11 mouse cellular contexts compared by ENCODE assay signal in the genomic region with DNA sequence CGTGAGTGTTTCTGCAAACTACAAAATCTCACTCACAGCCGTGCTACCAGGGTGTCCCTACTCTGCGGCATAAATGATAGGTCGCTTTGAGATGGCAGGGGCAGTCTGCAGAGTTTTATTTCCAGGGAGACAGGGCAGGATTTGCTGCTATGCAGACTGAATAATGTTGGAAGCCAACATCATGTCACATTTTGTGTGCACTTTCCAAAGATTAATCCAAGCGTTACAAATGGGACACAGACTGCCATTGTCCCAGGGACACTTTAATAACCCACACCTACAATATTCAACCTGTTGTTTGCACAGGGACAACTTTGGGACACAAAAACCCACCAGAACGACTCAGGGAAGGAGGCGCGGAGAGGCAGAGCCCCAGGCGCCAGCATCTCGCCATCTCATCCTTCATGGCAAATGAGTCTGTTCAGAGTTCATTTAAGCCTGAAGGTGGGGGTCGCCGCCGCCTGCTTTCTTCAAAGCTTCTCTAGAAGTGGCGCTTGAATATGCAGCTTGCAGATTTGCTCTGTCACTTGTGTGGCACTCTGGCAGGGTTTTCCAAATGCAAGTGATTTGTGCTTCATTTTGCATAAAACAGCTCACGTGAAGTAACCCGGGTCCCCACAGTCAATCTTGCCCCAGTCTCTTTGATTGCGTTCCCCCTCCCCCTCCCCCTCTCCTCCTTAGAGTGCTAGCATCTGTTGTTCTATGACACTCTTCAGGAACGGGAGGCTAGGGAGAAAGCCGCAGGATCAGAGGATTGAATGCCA. TPM values are rescaled to one million over a fixed set of nuclear protein-coding genes. Genes with fewer than 3 reads are reported as not detected.
DNase-seq lines count a peak whose midpoint lies in the region; ATAC-seq and TF ChIP-seq lines count a peak whose summit lies in the region.
"Had no signal": no experiment of that assay in that cellular context is flagged by ENCODE, and none has a peak within 500 bp of the region (broad histone marks: within the 10 kb centered on the region; RNA-seq: fewer than 3 reads in every experiment).

No protein-coding gene starts in this region.

- no peak for DNase-seq in heart, adult 18-20 months
- DNase-seq in brain, embryonic 14.5 days (ENCODE audit: low read depth), result peak; percentile 84
- DNase-seq in forebrain, postnatal 0 days, result peak; percentile 48
- no peak for DNase-seq in adrenal gland, postnatal 10 days
- no peak for DNase-seq in liver
- no peak for DNase-seq in cerebellum, adult 11 months
- DNase-seq: lung, postnatal 14 days; right cerebral cortex, adult 18-20 months; thymus, postnatal 36 days had no signal

- H3K9me3 ChIP-seq in heart, embryonic 13.5 days, result no peaks in the 10 kb centered on the region
- H3K9me3 ChIP-seq in forebrain, postnatal 0 days (ENCODE audit: low read length), result no peaks in the 10 kb centered on the region
- no peaks in the 10 kb centered on the region for H3K9me3 ChIP-seq in midbrain, embryonic 15.5 days

- H3K27ac ChIP-seq in heart, embryonic 13.5 days (replicated peaks), result no peak overlapping the region
- no peak overlapping the region for H3K27ac ChIP-seq in forebrain, postnatal 0 days (ENCODE audit: low read depth, low read length)
- H3K27ac ChIP-seq in midbrain, embryonic 15.5 days, result no peak overlapping the region

- peak overlapping the region; percentile 57 for H3K4me2 ChIP-seq in heart, embryonic 13.5 days
- H3K4me2 ChIP-seq in forebrain, postnatal 0 days (ENCODE audit: low read depth), result peak overlapping the region; percentile 47
- H3K4me2 ChIP-seq in midbrain, embryonic 15.5 days, result peak overlapping the region; percentile 47

- WGBS in heart, embryonic 13.5 days, result 11% methylated on average over 19 of the region's 19 CpGs
- 2% methylated on average over 19 of the region's 19 CpGs for WGBS in forebrain, postnatal 0 days
- WGBS in midbrain, embryonic 15.5 days, result 3% methylated on average over 19 of the region's 19 CpGs

- TF ChIP-seq CTCF in brain, embryonic 14.5 days (IDR thresholded peaks at IDR 0.05; ENCODE audit: borderline replicate concordance, extremely low read depth, insufficient read depth, insufficient read length), result no peak
- no peak for TF ChIP-seq CTCF in forebrain, postnatal 0 days (IDR thresholded peaks at IDR 0.05; ENCODE audit: low read depth)

- ATAC-seq in heart, embryonic 13.5 days (ENCODE audit: extremely low read depth, insufficient number of reproducible peaks, low FRiP score, low TSS enrichment), result no peak
- ATAC-seq in forebrain, postnatal 0 days, result peak; percentile 72
- ATAC-seq in midbrain, embryonic 15.5 days (replicated peaks), result peak; percentile 38; the same call in 1 of the 2 replicates

- H3K4me3 ChIP-seq in heart, embryonic 13.5 days, result peak overlapping the region; percentile 11; the same call in 1 of the 2 replicates
- H3K4me3 ChIP-seq in forebrain, postnatal 0 days (ENCODE audit: low read depth, low read length), result peak overlapping the region; percentile 18
- H3K4me3 ChIP-seq in midbrain, embryonic 15.5 days, result peak overlapping the region; percentile 17

- H3K36me3 ChIP-seq in heart, embryonic 13.5 days, result no peaks in the 10 kb centered on the region
- no peaks in the 10 kb centered on the region for H3K36me3 ChIP-seq in forebrain, postnatal 0 days (ENCODE audit: insufficient read depth)
- H3K36me3 ChIP-seq in midbrain, embryonic 15.5 days (replicated peaks), result no peaks in the 10 kb centered on the region

- H3K27me3 ChIP-seq in heart, embryonic 13.5 days (replicated peaks), result peaks cover 36% of the 10 kb centered on the region
- no peaks in the 10 kb centered on the region for H3K27me3 ChIP-seq in forebrain, postnatal 0 days (ENCODE audit: insufficient read depth, low read length)
- H3K27me3 ChIP-seq in midbrain, embryonic 15.5 days (replicated peaks), result peaks cover 32% of the 10 kb centered on the region

- TF ChIP-seq POLR2A in brain, embryonic 14.5 days (IDR thresholded peaks at IDR 0.05; ENCODE audit: borderline replicate concordance, extremely low read depth, insufficient read depth, insufficient read length, poor library complexity, severe bottlenecking), result no peak

- no peak overlapping the region for H3K9ac ChIP-seq in heart, embryonic 13.5 days
- H3K9ac ChIP-seq in forebrain, postnatal 0 days, result no peak overlapping the region
- H3K9ac ChIP-seq in midbrain, embryonic 15.5 days, result peak overlapping the region; percentile 21; the same call in 1 of the 2 replicates

- H3K4me1 ChIP-seq in heart, embryonic 13.5 days, result peaks cover 6% of the 10 kb centered on the region; the same call in 1 of the 2 replicates
- H3K4me1 ChIP-seq in forebrain, postnatal 0 days (ENCODE audit: insufficient read depth), result 0 out of 2 replicates have a peak, but pooled peaks cover 5% of the 10 kb centered on the region
- peaks cover 10% of the 10 kb centered on the region for H3K4me1 ChIP-seq in midbrain, embryonic 15.5 days

RNA-seq across cellular contexts. Expression of a gene that starts 40.6 kb away (rescaled TPM):
- not detected in 2 replicates for polyA plus RNA-seq in heart, embryonic 13.5 days (2015; fragmentation: Nextera tagmentation; extraction: Ambion mirVana)
- not detected for total RNA-seq in heart, adult 18-20 months (2021)
- polyA plus RNA-seq in brain, embryonic 14.5 days (2012; rRNA removed), result 1.2 and 5.9 TPM in 2 replicates
- total RNA-seq in forebrain, postnatal 0 days (2014; rRNA removed), result not detected in 2 replicates
- polyA plus RNA-seq in forebrain, postnatal 0 days (2015; fragmentation: Nextera tagmentation; extraction: Ambion mirVana), result not detected in 2 replicates
- polyA plus RNA-seq in midbrain, embryonic 15.5 days (2015; fragmentation: Nextera tagmentation; extraction: Ambion mirVana), result 1.4 and 1.5 TPM in 2 replicates
- under 1 TPM in 1 of 2 experiments, not detected in 1; 0.30 TPM for total RNA-seq in adrenal gland, postnatal 10 days (2021)

Comparison
In these comparisons a context has a peak if more than half of its experiments do, and no peak if none do; other contexts are left out.
1. DNase-seq: peak in brain, embryonic 14.5 days (single experiment) and forebrain, postnatal 0 days (single experiment); none in heart, adult 18-20 months (0 of 2), adrenal gland, postnatal 10 days (single experiment), liver (single experiment) and cerebellum, adult 11 months (single experiment).
2. Peak in every context shown above with its lines, with median percentiles within 50 percentile points of each other: H3K4me2 ChIP-seq and H3K4me3 ChIP-seq.